Mouse (Mus musculus): ENCODE results near the gene Abhd12. TPM values are rescaled to one million over a fixed set of nuclear protein-coding genes. Genes with fewer than 3 reads are reported as not detected.

Gene Abhd12
- polyA plus RNA-seq, 1 experiment from 2014 or later = 109 TPM

GRCm38 (mm10) chr2:150787234-150787771, 117.2 kb downstream of the Abhd12 start:
- H3K27me3 ChIP-seq = peaks cover 5% of the 10 kb centered on the region; the same call in 1 of the 2 replicates
- peak; percentile 65 for ATAC-seq (ENCODE audit: low read depth)
- WGBS = under 1% methylated on average over 23 of the region's 23 CpGs
- H3K9ac ChIP-seq = peak overlapping the region; percentile 82
- H3K9me3 ChIP-seq = no peaks in the 10 kb centered on the region
- H3K4me1 ChIP-seq (replicated peaks) = peaks cover 31% of the 10 kb centered on the region
- peak overlapping the region; percentile 87 for H3K4me3 ChIP-seq
- peaks cover 2% of the 10 kb centered on the region; the same call in 1 of the 2 replicates for H3K36me3 ChIP-seq
- peak overlapping the region; percentile 85 for H3K4me2 ChIP-seq
- peak overlapping the region; percentile 81 for H3K27ac ChIP-seq (replicated peaks)

DNA sequence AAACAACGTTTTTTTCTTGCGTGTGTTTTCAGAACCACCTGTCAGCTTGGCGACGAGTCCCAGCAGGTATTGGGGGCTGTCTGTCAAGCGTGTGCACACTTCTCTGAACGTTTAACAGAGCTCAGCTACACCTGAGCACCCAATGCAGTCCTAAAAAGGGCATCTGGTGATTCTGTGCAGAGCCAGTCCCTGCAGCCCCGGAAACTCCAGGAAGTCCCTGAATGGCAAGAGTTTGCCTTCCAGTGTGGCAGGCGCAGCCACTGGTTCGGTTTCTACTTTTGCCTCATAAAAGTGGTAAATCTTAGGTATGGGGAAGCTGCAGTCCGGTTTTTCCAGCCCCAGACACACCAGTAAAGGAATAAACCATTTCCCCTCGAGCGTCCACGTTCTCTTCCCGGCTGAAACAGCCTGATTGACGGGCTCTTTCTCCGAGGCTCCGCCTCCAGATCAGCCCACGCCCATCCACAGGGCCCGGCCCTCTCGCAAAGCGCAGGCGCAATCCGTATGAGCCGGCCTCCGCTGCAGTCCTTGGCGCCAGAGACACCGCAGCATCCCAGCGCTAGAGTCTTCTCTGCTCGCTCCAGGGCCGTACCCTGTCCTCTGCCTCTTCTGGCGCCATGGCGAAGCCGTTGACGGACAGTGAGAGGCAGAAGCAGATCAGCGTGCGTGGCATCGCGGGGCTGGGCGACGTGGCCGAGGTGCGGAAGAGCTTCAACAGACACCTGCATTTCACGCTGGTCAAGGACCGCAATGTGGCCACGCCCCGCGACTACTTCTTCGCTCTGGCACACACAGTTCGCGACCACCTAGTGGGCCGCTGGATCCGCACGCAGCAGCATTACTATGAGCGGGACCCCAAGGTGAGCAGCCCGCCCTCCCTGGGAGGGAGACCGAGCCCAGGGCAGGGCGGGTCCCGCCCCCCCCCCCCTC, 118.0 kb downstream of the Abhd12 start, which contains the start of gene Pygb:
Pygb (plus strand) TSS at position 485 of the 930 bp plus-strand sequence.
- WGBS = 3% methylated on average over 56 of the region's 58 CpGs

DNA sequence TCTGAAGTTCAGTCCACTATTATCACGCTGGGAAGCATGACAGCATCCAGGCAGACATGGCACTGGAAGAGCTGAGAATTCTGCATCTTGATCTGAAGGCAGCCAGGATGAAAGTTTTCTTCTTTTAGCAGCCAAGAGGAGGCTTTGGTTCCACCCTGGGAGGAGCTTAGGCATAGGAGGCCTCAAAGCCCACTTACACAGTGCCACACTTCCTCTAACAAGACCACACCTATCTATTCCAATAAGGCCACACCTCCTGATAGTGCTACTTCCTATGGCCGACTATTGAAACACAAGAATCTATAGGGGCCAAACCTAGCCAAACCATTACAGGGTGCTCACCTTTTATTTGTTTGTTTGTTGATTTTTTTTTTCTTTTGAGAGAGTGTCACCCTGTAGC, 121.7 kb downstream of the Abhd12 start:
- no peak for ATAC-seq (ENCODE audit: low read depth)
- no peak overlapping the region for H3K27ac ChIP-seq (replicated peaks)
- H3K4me2 ChIP-seq = no peak overlapping the region
- H3K9me3 ChIP-seq = no peaks in the 10 kb centered on the region
- H3K4me3 ChIP-seq = no peak overlapping the region
- 86% methylated on average over 2 of the region's 2 CpGs for whole genome bisulfite sequencing
- H3K4me1 ChIP-seq (replicated peaks) = peaks cover 12% of the 10 kb centered on the region
- H3K27me3 ChIP-seq = peaks cover 5% of the 10 kb centered on the region; the same call in 1 of the 2 replicates
- no peaks in the 10 kb centered on the region for H3K36me3 ChIP-seq
- H3K9ac ChIP-seq = no peak overlapping the region

More for the DNA sequence above, 118.0 kb downstream of the Abhd12 start, which contains the start of gene Pygb:
- Histone ChIP-seq H3K9me3 (no peaks in the 10 kb centered on the region), H3K4me3 (peak within 1 kb of the TSS; percentile 87), H3K27ac (replicated peaks) (peak within 1 kb of the TSS; percentile 81), H3K27me3 (peaks cover 5% of the 10 kb centered on the region; the same call in 1 of the 2 replicates), H3K4me1 (replicated peaks) (peaks cover 31% of the 10 kb centered on the region), H3K4me2 (peak within 1 kb of the TSS; percentile 85), H3K9ac (peak within 1 kb of the TSS; percentile 82), H3K36me3 (no peaks in the 10 kb centered on the region)
- ATAC-seq (ENCODE audit: low read depth) = peak; percentile 97

Other genes starting within 250 kb of the Abhd12 start
- gene Acss1, start 236.2 kb downstream of the Abhd12 start, polyA plus RNA-seq (2015; fragmentation: Nextera tagmentation; extraction: Ambion mirVana) = 17.7 and 18.4 TPM in 2 replicates
- 0.13 and 0.15 TPM in 2 replicates for gene Vsx1, start 215.4 kb downstream of the Abhd12 start, polyA plus RNA-seq (2015; fragmentation: Nextera tagmentation; extraction: Ambion mirVana)
- 41.2 and 47.0 TPM in 2 replicates for gene Entpd6, start 155.7 kb downstream of the Abhd12 start, polyA plus RNA-seq (2015; fragmentation: Nextera tagmentation; extraction: Ambion mirVana)
- gene Pygb, start 118.0 kb downstream of the Abhd12 start, polyA plus RNA-seq (2015; fragmentation: Nextera tagmentation; extraction: Ambion mirVana) = 101 TPM in 2 replicates
- gene Gins1, start 659 bp upstream of the Abhd12 start, polyA plus RNA-seq (2015; fragmentation: Nextera tagmentation; extraction: Ambion mirVana) = 18.5 and 21.4 TPM in 2 replicates
- 5.3 and 6.4 TPM in 2 replicates for gene Ninl, start 134.6 kb upstream of the Abhd12 start, polyA plus RNA-seq (2015; fragmentation: Nextera tagmentation; extraction: Ambion mirVana)
- gene Nanp, start 134.7 kb upstream of the Abhd12 start, polyA plus RNA-seq (2015; fragmentation: Nextera tagmentation; extraction: Ambion mirVana) = 29.5 and 32.4 TPM in 2 replicates
- not detected in 2 replicates for gene Gm14151, start 187.6 kb upstream of the Abhd12 start, polyA plus RNA-seq (2015; fragmentation: Nextera tagmentation; extraction: Ambion mirVana)
- not detected in 2 replicates for gene Gm14147, start 193.5 kb upstream of the Abhd12 start, polyA plus RNA-seq (2015; fragmentation: Nextera tagmentation; extraction: Ambion mirVana)

Measured in neural tube, embryonic 13.5 days (tissue).